Mouse (Mus musculus) ES-E14 (cell line): ENCODE results near the gene Homer1. TPM values are rescaled to one million over a fixed set of nuclear protein-coding genes. Genes with fewer than 3 reads are reported as not detected.

ENCODE experiments used
- DNase-seq: peaks from one replicate; pipeline ENCODE4 v3.0.0-alpha.2; 2013; ENCODE audit warnings: low read depth, low spot score
- H3K27ac ChIP-seq: 2 replicates; pipeline ENCODE4 v1.5.1; 2012; ENCODE audit warnings: low read depth, mild to moderate bottlenecking, low read length, moderate library complexity, mixed read lengths; ENCODE audit not compliant: poor library complexity, insufficient read depth, severe bottlenecking
- H3K36me3 ChIP-seq: 2 replicates; pipeline ENCODE4 v1.6.1; 2012; ENCODE audit warnings: mild to moderate bottlenecking, low read length, moderate library complexity, mixed read lengths; ENCODE audit not compliant: control insufficient read depth, poor library complexity, insufficient read depth, severe bottlenecking
- H3K4me1 ChIP-seq, 2 experiments: fragments of 150-350 bp in 1 of 2; sonication (generic) in 1 of 2; 2 replicates each; pipeline ENCODE4 v1.6.1; 2012; ENCODE audit warnings: low read length in 2 of 2, mild to moderate bottlenecking in 1 of 2, mixed read lengths in 1 of 2; ENCODE audit not compliant: control insufficient read depth in 2 of 2, insufficient read depth in 2 of 2, poor library complexity in 1 of 2
- H3K4me3 ChIP-seq, 2 experiments: fragments of 150-350 bp in 1 of 2; sonication (generic) in 1 of 2; 2 replicates each; pipeline ENCODE4 v1.5.1; 2012; ENCODE audit warnings: low read length in 2 of 2, low read depth in 1 of 2, mild to moderate bottlenecking in 1 of 2, mixed read lengths in 1 of 2; ENCODE audit not compliant: insufficient read depth in 1 of 2, poor library complexity in 1 of 2, severe bottlenecking in 1 of 2
- H3K9ac ChIP-seq: 2 replicates; pipeline ENCODE4 v1.6.1; 2012; ENCODE audit warnings: low read depth, mild to moderate bottlenecking, low read length, mixed read lengths; ENCODE audit not compliant: poor library complexity, insufficient read depth, severe bottlenecking
- H3K9me3 ChIP-seq: fragments of 150-350 bp; sonication (generic); 2 replicates; pipeline ENCODE4 v1.6.1; 2012; ENCODE audit warnings: low read depth, mild to moderate bottlenecking, low read length; ENCODE audit not compliant: control insufficient read depth, insufficient read depth
- CHD2 ChIP-seq: IDR thresholded peaks from 2 replicates; pipeline ENCODE4 v1.6.1; 2014; ENCODE audit warnings: mild to moderate bottlenecking, low read depth, low read length, inconsistent platforms
- HCFC1 ChIP-seq: IDR thresholded peaks from 2 replicates; pipeline ENCODE4 v1.6.1; 2012; ENCODE audit warnings: low read length, inconsistent platforms, borderline replicate concordance; ENCODE audit not compliant: insufficient read depth
- MAFK ChIP-seq: IDR thresholded peaks from 2 replicates; pipeline ENCODE4 v1.6.1; 2014; ENCODE audit warnings: mild to moderate bottlenecking, low read depth, low read length, inconsistent platforms; ENCODE audit not compliant: insufficient read depth
- ZC3H11A ChIP-seq: IDR thresholded peaks from 2 replicates; pipeline ENCODE4 v1.6.1; 2012; ENCODE audit warnings: low read depth, mild to moderate bottlenecking, inconsistent platforms, low read length, borderline replicate concordance
- ZNF384 ChIP-seq: IDR thresholded peaks from 2 replicates; pipeline ENCODE4 v1.6.1; 2012; ENCODE audit warnings: low read depth, low read length, inconsistent platforms
- in situ Hi-C, 2 experiments: fragments of 600-800 bp; cut with MboI; formaldehyde crosslinking; loops; one replicate each; pipeline ENCODE4 v1.15.1; 2025; ENCODE audit warnings: low sequenced_read_pairs in 2 of 2, inconsistent platforms in 1 of 2; ENCODE audit not compliant: unreplicated experiment in 2 of 2
- total RNA-seq: library from RNA; depleted of rRNA; stranded (reverse); fragments of 300-350 nt; gene quantifications from 2 replicates; pipeline ENCODE4 v1.2.3, GENCODE M21; 2012

Gene Homer1
- total RNA-seq, 1 experiment = 21.6 TPM

- TF ChIP-seq ZNF384 = no peak
- TF ChIP-seq CHD2 = no peak
- TF ChIP-seq ZC3H11A = no peak
- no peak for TF ChIP-seq MAFK
- TF ChIP-seq HCFC1 = no peak
- no peak overlapping the region for H3K27ac ChIP-seq
- no peak overlapping the region for H3K4me3 ChIP-seq
- H3K9ac ChIP-seq = no peak overlapping the region
- no peaks in the 10 kb centered on the region; the same call in 1 of the 2 replicates for H3K36me3 ChIP-seq
- H3K4me1 ChIP-seq = no peaks in the 10 kb centered on the region
- in situ Hi-C loops = no loop called here
- H3K9me3 ChIP-seq = no peaks in the 10 kb centered on the region
- DNase-seq = no peak
These were observed 41.3 kb downstream of the Homer1 start for GRCm38 (mm10) chr13:93340555-93341278.

GRCm38 (mm10) chr13:93342641-93343040 lies 43.2 kb downstream of the Homer1 start:
- in situ Hi-C loops = no loop called here

GRCm38 (mm10) chr13:93344395-93344794 lies 45.0 kb downstream of the Homer1 start:
- no peak overlapping the region for H3K9ac ChIP-seq

More at GRCm38 (mm10) chr13:93342641-93343040, 43.2 kb downstream of the Homer1 start:
- H3K4me3 ChIP-seq = no peak overlapping the region
- peaks cover 3% of the 10 kb centered on the region; the same call in 1 of the 2 replicates for H3K36me3 ChIP-seq
- H3K9ac ChIP-seq = no peak overlapping the region
- DNase-seq = no peak
- H3K4me1 ChIP-seq = no peaks in the 10 kb centered on the region
- no peak overlapping the region for H3K27ac ChIP-seq
- H3K9me3 ChIP-seq = no peaks in the 10 kb centered on the region
- TF ChIP-seq ZC3H11A (no peak), HCFC1 (no peak), MAFK (no peak), ZNF384 (no peak), CHD2 (no peak)

GRCm38 (mm10) chr13:93345854-93346253 lies 46.4 kb downstream of the Homer1 start:
- no peaks in the 10 kb centered on the region for H3K4me1 ChIP-seq
- in situ Hi-C loops = no loop called here
- TF ChIP-seq ZNF384 (no peak), CHD2 (no peak), ZC3H11A (no peak), HCFC1 (no peak), MAFK (no peak)

More at GRCm38 (mm10) chr13:93344395-93344794, 45.0 kb downstream of the Homer1 start:
- Histone ChIP-seq H3K9me3 (no peaks in the 10 kb centered on the region), H3K36me3 (peaks cover 3% of the 10 kb centered on the region; the same call in 1 of the 2 replicates), H3K4me3 (no peak overlapping the region), H3K27ac (no peak overlapping the region), H3K4me1 (no peaks in the 10 kb centered on the region)
- TF ChIP-seq HCFC1 (no peak), CHD2 (no peak), ZC3H11A (no peak), ZNF384 (no peak), MAFK (no peak)
- in situ Hi-C loops = no loop called here
- DNase-seq = no peak

GRCm38 (mm10) chr13:93352030-93352429 lies 52.6 kb downstream of the Homer1 start:
- no peaks in the 10 kb centered on the region for H3K4me1 ChIP-seq
- no peak overlapping the region for H3K9ac ChIP-seq
- no peak for TF ChIP-seq CHD2

More at GRCm38 (mm10) chr13:93345854-93346253, 46.4 kb downstream of the Homer1 start:
- no peak for DNase-seq
- Histone ChIP-seq H3K27ac (no peak overlapping the region), H3K9me3 (no peaks in the 10 kb centered on the region), H3K9ac (no peak overlapping the region), H3K36me3 (peaks cover 3% of the 10 kb centered on the region; the same call in 1 of the 2 replicates), H3K4me3 (no peak overlapping the region)

More at GRCm38 (mm10) chr13:93352030-93352429, 52.6 kb downstream of the Homer1 start:
- peaks cover 4% of the 10 kb centered on the region for H3K36me3 ChIP-seq
- no peak for DNase-seq
- no peaks in the 10 kb centered on the region for H3K9me3 ChIP-seq
- H3K4me3 ChIP-seq = no peak overlapping the region
- in situ Hi-C loops = no loop called here
- H3K27ac ChIP-seq = no peak overlapping the region
